Mouse (Mus musculus) midbrain, embryonic 10.5 days (tissue): ENCODE measurements around the gene Olfr1434. TPM values are rescaled to one million over a fixed set of nuclear protein-coding genes. Genes with fewer than 3 reads are reported as not detected.
"Not testable (repeated sequence)": the region's sequence is repeated elsewhere in the genome, so short reads cannot be mapped to it uniquely, and the experiment has no call there.

Source experiments
- DNase-seq: peaks from one replicate; pipeline ENCODE4 v3.0.0-alpha.2; 2017; ENCODE audit warnings: low spot score
- H3K27ac ChIP-seq: fragments of 300-500 bp; sonication (generic); replicated peaks from 2 replicates; pipeline ENCODE4 v1.5.1; 2016; ENCODE audit warnings: mild to moderate bottlenecking
- H3K27me3 ChIP-seq: fragments of 300-500 bp; sonication (generic); 2 replicates; pipeline ENCODE4 v1.6.1; 2016; ENCODE audit warnings: low read depth, mild to moderate bottlenecking; ENCODE audit not compliant: poor library complexity, severe bottlenecking
- H3K36me3 ChIP-seq: fragments of 300-500 bp; sonication (generic); 2 replicates; pipeline ENCODE4 v1.6.1; 2016; ENCODE audit warnings: mild to moderate bottlenecking, moderate library complexity
- H3K4me1 ChIP-seq: fragments of 300-500 bp; sonication (generic); 2 replicates; pipeline ENCODE4 v1.6.1; 2016
- H3K4me3 ChIP-seq: fragments of 300-500 bp; sonication (generic); 2 replicates; pipeline ENCODE4 v1.5.1; 2016; ENCODE audit warnings: mild to moderate bottlenecking, moderate library complexity
- H3K9me3 ChIP-seq: fragments of 300-500 bp; sonication (generic); replicated peaks from 2 replicates; pipeline ENCODE4 v1.6.1; 2016; ENCODE audit warnings: mild to moderate bottlenecking
- WGBS: fragments of 180-500 bp; shearing (Covaris S2); methylation state at CpG from one replicate; pipeline ENCODE4 v1.1.7; 2016; 5-methylcytosine and 5-hydroxymethylcytosine counted together
- polyA plus RNA-seq: library from polyadenylated mRNA; unstranded; fragments of >200 nt; fragmentation: Nextera tagmentation; extraction: Ambion mirVana; gene quantifications from 2 replicates; pipeline ENCODE4 v1.2.1, GENCODE M21; 2016

Gene Olfr1434
- polyA plus RNA-seq, result not detected in 2 replicates

GRCm38 (mm10) chr19:12279554-12279953 is at the start of gene Olfr1434:
Gene Olfr1434 (plus strand): TSS chr19:12279854.
- no peak within 1 kb of the TSS for H3K27ac ChIP-seq
- WGBS, result 78% methylated on average over 2 of the region's 2 CpGs

GRCm38 (mm10) chr19:12232496-12232895 is 47.2 kb upstream of the Olfr1434 start, which contains the start of gene Olfr1432:
Gene Olfr1432 (minus strand): TSS chr19:12232596.
- H3K36me3 ChIP-seq, H3K9me3 ChIP-seq, H3K27me3 ChIP-seq, H3K4me3 ChIP-seq, DNase-seq, H3K4me1 ChIP-seq, H3K27ac ChIP-seq: not testable (repeated sequence)

More at GRCm38 (mm10) chr19:12279554-12279953, at the start of gene Olfr1434:
- Histone ChIP-seq H3K4me3 (no peak within 1 kb of the TSS), H3K27me3 (no peaks in the 10 kb centered on the region), H3K9me3 (no peaks in the 10 kb centered on the region), H3K36me3 (no peaks in the 10 kb centered on the region), H3K4me1 (no peaks in the 10 kb centered on the region)
- no peak for DNase-seq

DNA sequence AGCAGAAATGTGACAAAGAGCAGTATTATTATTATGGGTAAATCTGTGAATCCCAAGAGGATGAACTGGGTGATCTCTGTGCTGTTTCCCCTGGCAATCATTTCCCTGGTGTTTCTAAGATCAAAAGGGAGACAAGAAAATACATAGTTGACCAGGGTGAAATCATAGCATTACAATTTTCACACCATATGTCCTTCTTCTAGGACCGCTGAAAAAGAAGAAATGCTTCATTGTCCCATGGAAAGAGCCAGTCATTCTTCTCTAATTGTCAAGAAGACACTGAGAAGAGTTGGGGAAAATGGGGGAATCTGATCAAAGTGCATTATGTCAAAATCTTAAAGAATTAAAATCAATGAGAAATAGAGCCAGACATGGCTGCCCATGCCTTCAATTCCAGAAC is 38.1 kb upstream of the Olfr1434 start, which contains the start of gene Olfr262:
Olfr262 (minus strand) TSS at position 101 of the 400 bp plus-strand sequence.
- Histone ChIP-seq H3K36me3 (no peaks in the 10 kb centered on the region), H3K4me3 (no peak within 1 kb of the TSS), H3K27ac (no peak within 1 kb of the TSS), H3K9me3 (no peaks in the 10 kb centered on the region), H3K27me3 (no peaks in the 10 kb centered on the region), H3K4me1 (no peaks in the 10 kb centered on the region)
- no peak for DNase-seq
- 95% methylated on average over 1 of the region's 1 CpGs for WGBS

DNA sequence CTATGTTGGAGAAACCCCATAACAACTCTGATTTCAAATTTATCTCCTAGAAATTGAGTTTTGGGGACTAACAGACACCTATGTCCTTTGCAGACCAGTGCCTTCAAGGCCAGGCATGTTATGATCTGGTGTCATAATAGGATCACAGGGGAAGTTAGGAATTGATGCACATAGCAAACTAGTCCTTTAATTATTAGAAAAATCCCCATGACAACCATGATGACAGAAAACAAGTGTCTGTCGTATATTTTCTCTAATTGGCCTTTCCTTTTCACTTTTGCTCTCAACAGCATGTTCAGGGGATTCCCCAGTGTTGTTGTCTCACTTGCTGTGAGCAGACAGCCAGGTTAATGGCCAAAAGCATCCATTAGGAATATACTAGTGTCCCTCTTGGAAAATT is 18.9 kb upstream of the Olfr1434 start, which contains the start of gene Olfr235:
Olfr235 (plus strand) TSS at position 301 of the 400 bp plus-strand sequence.
- no peaks in the 10 kb centered on the region for H3K4me1 ChIP-seq
- no peak within 1 kb of the TSS for H3K4me3 ChIP-seq
- H3K27me3 ChIP-seq, result no peaks in the 10 kb centered on the region
- H3K27ac ChIP-seq, result no peak within 1 kb of the TSS
- no peak for DNase-seq
- 73% methylated on average over 1 of the region's 1 CpGs for WGBS
- no peaks in the 10 kb centered on the region for H3K9me3 ChIP-seq
- H3K36me3 ChIP-seq, result no peaks in the 10 kb centered on the region

DNA sequence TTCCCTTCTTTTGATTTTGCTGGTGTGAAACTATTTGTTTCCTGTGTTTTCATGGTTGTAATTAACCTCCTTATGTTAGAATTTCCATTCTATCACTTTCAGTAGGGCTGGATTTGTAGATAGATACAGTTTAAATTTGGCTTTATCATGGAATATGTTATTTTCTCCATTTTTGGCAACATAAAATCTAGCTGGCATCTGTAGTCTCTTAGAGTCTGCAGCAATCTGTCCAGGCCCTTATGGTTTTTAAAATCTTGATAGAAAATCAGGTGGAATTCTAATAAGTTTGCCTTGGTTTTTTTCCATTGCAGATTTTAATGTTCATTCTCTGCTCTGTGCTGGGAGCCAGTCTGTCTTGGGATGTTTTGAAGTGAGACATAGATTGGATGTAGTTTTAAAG is 13.3 kb downstream of the Olfr1434 start:
- no peak overlapping the region for H3K4me3 ChIP-seq
- no peak for DNase-seq
- H3K36me3 ChIP-seq, result no peaks in the 10 kb centered on the region
- no peak overlapping the region for H3K27ac ChIP-seq
- no peaks in the 10 kb centered on the region for H3K9me3 ChIP-seq
- H3K4me1 ChIP-seq, result no peaks in the 10 kb centered on the region
- no peaks in the 10 kb centered on the region for H3K27me3 ChIP-seq

GRCm38 (mm10) chr19:12299030-12299429 is 19.4 kb downstream of the Olfr1434 start, which contains the start of gene Olfr1436:
Gene Olfr1436 (minus strand): TSS chr19:12299130.
- not testable (repeated sequence) for H3K9me3 ChIP-seq, H3K4me1 ChIP-seq, H3K27me3 ChIP-seq, H3K27ac ChIP-seq, H3K4me3 ChIP-seq, DNase-seq, H3K36me3 ChIP-seq
- WGBS, result 66% methylated on average over 1 of the region's 1 CpGs

- H3K4me3 ChIP-seq, result no peak within 1 kb of the TSS
- no peaks in the 10 kb centered on the region for H3K4me1 ChIP-seq
- 83% methylated on average over 2 of the region's 2 CpGs for WGBS
- no peak within 1 kb of the TSS for H3K27ac ChIP-seq
- no peaks in the 10 kb centered on the region for H3K27me3 ChIP-seq
- H3K36me3 ChIP-seq, result no peaks in the 10 kb centered on the region
- no peaks in the 10 kb centered on the region for H3K9me3 ChIP-seq
- no peak for DNase-seq
These were observed 45.3 kb downstream of the Olfr1434 start, which contains the start of gene Olfr1437 for GRCm38 (mm10) chr19:12325001-12325400. Gene Olfr1437 (minus strand): TSS chr19:12325101.

Other genes with a start within 250 kb of the Olfr1434 start
- 0.02 TPM in 1 of 2 replicates, not detected in the other for gene Olfr1423, start 238.5 kb upstream of the Olfr1434 start, polyA plus RNA-seq
- not detected in 2 replicates for gene Olfr1424, start 217.2 kb upstream of the Olfr1434 start, polyA plus RNA-seq
- not detected in 2 replicates for gene Olfr1425, start 202.1 kb upstream of the Olfr1434 start, polyA plus RNA-seq
- gene Olfr1426, start 187.8 kb upstream of the Olfr1434 start, polyA plus RNA-seq, result not detected in 2 replicates
- not detected in 2 replicates for gene Olfr1427, start 176.5 kb upstream of the Olfr1434 start, polyA plus RNA-seq
- gene Olfr1428, start 164.0 kb upstream of the Olfr1434 start, polyA plus RNA-seq, result not detected in 2 replicates
- not detected in 2 replicates for gene Olfr76, start 156.7 kb upstream of the Olfr1434 start, polyA plus RNA-seq
- gene Olfr1555-ps1, start 109.7 kb upstream of the Olfr1434 start, polyA plus RNA-seq, result not detected in 2 replicates
- not detected in 2 replicates for gene Olfr1431, start 79.2 kb upstream of the Olfr1434 start, polyA plus RNA-seq
- not detected in 2 replicates for gene Olfr1432, start 47.3 kb upstream of the Olfr1434 start, polyA plus RNA-seq
- not detected in 2 replicates for gene Olfr262, start 38.2 kb upstream of the Olfr1434 start, polyA plus RNA-seq
- gene Olfr235, start 18.8 kb upstream of the Olfr1434 start, polyA plus RNA-seq, result not detected in 2 replicates
- not detected in 2 replicates for gene Olfr1436, start 19.3 kb downstream of the Olfr1434 start, polyA plus RNA-seq
- not detected in 2 replicates for gene Olfr1437, start 45.2 kb downstream of the Olfr1434 start, polyA plus RNA-seq
- gene Olfr1438-ps1, start 56.1 kb downstream of the Olfr1434 start, polyA plus RNA-seq, result not detected in 2 replicates
- not detected in 2 replicates for gene Olfr1440, start 107.4 kb downstream of the Olfr1434 start, polyA plus RNA-seq
- not detected in 2 replicates for gene Olfr1441, start 137.6 kb downstream of the Olfr1434 start, polyA plus RNA-seq
- not detected in 2 replicates for gene Pfpl, start 148.1 kb downstream of the Olfr1434 start, polyA plus RNA-seq
- gene Mpeg1, start 180.9 kb downstream of the Olfr1434 start, polyA plus RNA-seq, result 0.19 and 0.40 TPM in 2 replicates
- gene Dtx4, start 221.6 kb downstream of the Olfr1434 start, polyA plus RNA-seq, result 54.9 and 59.2 TPM in 2 replicates